Mouse (Mus musculus) C2C12 (cell line): ENCODE results near the gene Dglucy. TPM values are rescaled to one million over a fixed set of nuclear protein-coding genes. Genes with fewer than 3 reads are reported as not detected.

Source experiments
- H3K27me3 ChIP-seq: one replicate; pipeline ENCODE4 v1.6.1; 2011; ENCODE audit not compliant: control insufficient read depth, insufficient read depth, insufficient read length
- H3K36me3 ChIP-seq: one replicate; pipeline ENCODE4 v1.6.1; 2011; ENCODE audit not compliant: control insufficient read depth, insufficient read depth
- H3K4me3 ChIP-seq: one replicate; pipeline ENCODE4 v1.5.1; 2011; ENCODE audit warnings: mild to moderate bottlenecking, control low read depth; ENCODE audit not compliant: poor library complexity, insufficient read depth, severe bottlenecking
- H3K79me2 ChIP-seq: one replicate; pipeline ENCODE4 v1.6.1; 2011; ENCODE audit not compliant: control insufficient read depth, insufficient read depth
- H3K79me3 ChIP-seq: one replicate; pipeline ENCODE4 v1.6.1; 2011; ENCODE audit warnings: low read depth, control low read depth
- H3ac ChIP-seq: one replicate; pipeline ENCODE3; 2011; ENCODE audit warnings: low read depth; ENCODE audit not compliant: control insufficient read depth, insufficient read length
- CEBPB ChIP-seq: IDR thresholded peaks from one replicate; pipeline ENCODE4 v1.6.1; 2011; ENCODE audit warnings: low read depth, mild to moderate bottlenecking, control low read depth, moderate library complexity
- CTCF ChIP-seq: IDR thresholded peaks from one replicate; pipeline ENCODE4 v1.5.1; 2011; ENCODE audit not compliant: control insufficient read depth, insufficient read depth, insufficient read length
- FOSL1 ChIP-seq: IDR thresholded peaks from one replicate; pipeline ENCODE4 v1.8.0; 2011; ENCODE audit warnings: mild to moderate bottlenecking, low read length; ENCODE audit not compliant: poor library complexity, insufficient read depth, severe bottlenecking
- MAX ChIP-seq: IDR thresholded peaks from one replicate; pipeline ENCODE4 v1.6.1; 2011; ENCODE audit warnings: mild to moderate bottlenecking, control low read depth
- MYOD1 ChIP-seq: IDR thresholded peaks from one replicate; pipeline ENCODE4 v1.6.1; 2011; ENCODE audit warnings: low read depth; ENCODE audit not compliant: control insufficient read depth, insufficient read length
- MYOG ChIP-seq: IDR thresholded peaks from one replicate; pipeline ENCODE4 v1.6.1; 2011; ENCODE audit not compliant: control insufficient read depth, insufficient read length; ENCODE audit errors: extremely low read depth
- USF1 ChIP-seq: IDR thresholded peaks from one replicate; pipeline ENCODE4 v1.6.1; 2011; ENCODE audit warnings: low read depth, mild to moderate bottlenecking, control low read depth, moderate library complexity
- polyA plus RNA-seq: library from polyadenylated mRNA; unstranded; fragments of >200 nt; fragmentation: generic; extraction: Trizol; gene quantifications from one replicate; pipeline ENCODE4 v1.2.1, GENCODE M21; 2012; ENCODE audit warnings: missing spikeins

The Dglucy gene
- polyA plus RNA-seq, 1 experiment, result 34.1 TPM

DNA sequence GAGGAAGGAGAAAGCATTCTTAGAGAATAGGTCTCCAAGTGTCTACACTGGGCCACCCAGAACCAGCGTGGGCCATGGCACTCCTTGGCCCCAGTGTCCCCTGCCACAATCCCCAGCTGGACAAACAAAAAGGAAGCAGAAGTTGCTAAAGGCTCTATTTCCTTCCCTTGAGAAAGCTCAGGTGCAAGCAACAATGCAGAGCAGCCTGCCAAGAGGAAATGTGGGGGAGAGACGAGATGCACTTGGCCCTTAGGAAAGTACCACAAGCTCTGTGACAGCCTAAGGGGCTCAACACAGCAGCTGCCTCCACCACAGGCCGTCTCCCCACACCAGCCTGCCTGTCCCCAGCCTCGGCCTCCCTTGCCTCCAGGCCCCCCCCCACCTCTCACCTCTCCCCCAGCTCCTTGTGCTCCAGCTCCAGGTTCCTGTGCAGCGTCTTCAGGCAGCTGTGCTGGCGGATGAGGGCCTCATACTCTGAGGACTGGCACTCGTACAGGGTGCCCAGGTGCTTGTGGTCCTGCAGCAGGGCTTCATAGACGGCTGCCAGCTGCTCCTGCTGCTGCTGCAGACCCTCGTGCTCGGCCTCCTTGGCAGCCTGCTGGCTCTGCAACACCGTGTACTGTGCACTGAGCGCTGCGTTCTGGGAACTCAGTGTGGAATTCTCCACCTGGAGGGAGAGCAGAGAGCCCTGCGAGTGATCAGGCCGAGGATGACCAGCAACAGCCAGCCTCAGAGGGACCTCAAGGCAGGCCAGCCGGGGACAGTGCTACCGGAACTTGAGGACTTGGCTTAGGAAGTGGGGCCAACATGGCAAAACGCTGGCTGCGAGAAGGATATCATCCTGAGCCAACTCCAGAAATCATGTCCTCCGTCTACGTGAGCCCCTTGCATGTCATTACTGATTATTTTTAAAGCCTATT, 158.8 kb downstream of the Dglucy start:
- no peak overlapping the region for H3ac ChIP-seq
- H3K36me3 ChIP-seq, result peaks cover 6% of the 10 kb centered on the region
- no peak overlapping the region for H3K4me3 ChIP-seq
- no peaks in the 10 kb centered on the region for H3K79me2 ChIP-seq
- no peaks in the 10 kb centered on the region for H3K79me3 ChIP-seq
- H3K27me3 ChIP-seq, result no peaks in the 10 kb centered on the region
- TF ChIP-seq FOSL1 (no peak), CEBPB (no peak), MYOD1 (no peak), MYOG (no peak), MAX (no peak), USF1 (no peak), CTCF (no peak)

DNA sequence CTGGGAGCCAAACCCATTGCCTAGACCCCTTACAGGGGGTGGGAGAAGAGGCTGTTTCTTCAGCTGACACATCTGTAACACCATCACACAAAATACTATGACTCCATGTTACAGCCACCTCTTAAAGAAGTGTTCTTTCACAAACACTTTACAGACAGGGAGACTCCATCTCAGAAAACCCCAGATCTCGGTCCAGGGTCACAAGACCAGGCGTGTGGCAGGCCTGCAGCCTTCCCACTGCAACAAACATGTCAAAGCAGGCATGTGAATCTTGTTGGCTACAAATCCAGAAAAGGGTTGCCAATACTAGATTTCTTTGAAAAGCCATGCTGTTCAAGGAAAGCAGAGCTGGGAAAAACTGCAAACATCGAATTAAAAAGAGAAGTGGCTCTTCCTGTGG, 162.5 kb downstream of the Dglucy start:
- Histone ChIP-seq H3K27me3 (no peaks in the 10 kb centered on the region), H3K4me3 (no peak overlapping the region), H3ac (no peak overlapping the region), H3K36me3 (peaks cover 9% of the 10 kb centered on the region), H3K79me3 (no peaks in the 10 kb centered on the region), H3K79me2 (no peaks in the 10 kb centered on the region)
- TF ChIP-seq USF1 (no peak), MAX (no peak), MYOG (no peak), MYOD1 (no peak), FOSL1 (no peak), CEBPB (no peak), CTCF (no peak)

DNA sequence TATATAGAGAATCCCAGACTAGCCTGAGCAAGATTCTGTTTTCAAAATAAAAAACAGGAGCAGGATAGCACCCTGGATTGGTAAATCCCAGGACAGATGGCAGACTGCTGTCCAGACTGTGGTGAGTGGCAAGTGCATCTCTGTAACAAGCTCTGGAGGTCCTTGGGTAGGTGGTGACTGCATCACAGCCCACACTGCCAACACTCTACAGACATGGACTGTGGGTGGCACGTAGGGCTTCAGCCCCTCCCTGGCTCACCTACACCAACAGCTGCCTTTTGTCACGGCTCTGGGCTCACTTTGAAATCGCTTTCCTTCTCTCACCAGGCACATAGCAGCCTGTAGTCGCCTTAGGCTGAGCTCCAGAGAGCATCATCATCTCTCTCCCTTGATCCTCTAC, 164.3 kb downstream of the Dglucy start:
- Histone ChIP-seq H3K79me2 (no peaks in the 10 kb centered on the region), H3K79me3 (no peaks in the 10 kb centered on the region), H3K27me3 (no peaks in the 10 kb centered on the region), H3K4me3 (no peak overlapping the region), H3K36me3 (peaks cover 20% of the 10 kb centered on the region), H3ac (no peak overlapping the region)
- TF ChIP-seq MYOD1, result no peak
- TF ChIP-seq CEBPB, result no peak
- no peak for TF ChIP-seq FOSL1
- TF ChIP-seq MAX, result no peak
- no peak for TF ChIP-seq CTCF
- no peak for TF ChIP-seq USF1
- TF ChIP-seq MYOG, result no peak

DNA sequence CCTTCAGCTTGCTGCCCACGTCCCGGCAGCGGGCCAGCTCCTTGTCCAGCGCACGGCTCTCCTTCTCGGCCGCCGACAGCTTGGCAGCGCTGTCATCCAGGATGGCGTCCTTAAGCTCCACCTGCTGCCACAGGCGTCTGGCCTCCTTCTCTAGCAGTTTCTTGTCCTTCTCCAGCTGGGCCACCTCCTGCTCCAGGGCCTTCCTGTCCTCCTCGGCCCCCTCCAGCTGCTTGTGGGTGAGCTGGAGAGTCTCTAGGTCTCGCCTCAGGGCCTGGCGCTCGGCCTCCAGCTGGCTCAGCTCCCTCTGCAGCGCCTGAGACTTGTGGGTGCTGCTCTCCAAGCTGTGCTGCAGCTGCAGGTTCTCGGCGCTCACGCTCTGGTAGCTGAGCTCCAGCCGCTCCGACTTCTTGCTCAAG, 166.1 kb downstream of the Dglucy start:
- Histone ChIP-seq H3K79me3 (no peaks in the 10 kb centered on the region), H3K4me3 (no peak overlapping the region), H3K36me3 (peaks cover 20% of the 10 kb centered on the region), H3K27me3 (no peaks in the 10 kb centered on the region), H3K79me2 (no peaks in the 10 kb centered on the region), H3ac (no peak overlapping the region)
- TF ChIP-seq CEBPB (no peak), CTCF (no peak), MAX (no peak), MYOD1 (no peak), USF1 (no peak), FOSL1 (no peak), MYOG (no peak)

DNA sequence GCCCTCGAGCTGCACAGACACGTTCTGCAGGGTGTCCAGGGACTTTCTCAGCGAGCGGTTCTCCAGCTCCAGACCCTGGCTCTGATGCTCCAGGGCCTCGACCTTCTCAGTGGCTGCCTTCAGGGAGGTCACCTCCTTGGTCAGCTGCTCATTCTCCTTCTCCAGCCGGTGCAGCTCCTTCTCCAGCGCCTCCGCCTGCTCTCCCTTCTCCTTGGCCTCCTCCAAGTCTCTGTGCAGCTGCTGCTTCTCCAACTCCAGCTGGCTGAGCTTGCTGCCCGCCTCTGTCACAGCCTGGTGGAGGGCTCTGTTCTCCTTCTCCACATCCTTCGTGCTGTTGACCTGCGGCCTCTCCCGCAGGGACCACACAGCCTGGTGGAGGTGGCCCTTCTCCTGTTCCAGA, 166.6 kb downstream of the Dglucy start:
- no peak for TF ChIP-seq CTCF
- Histone ChIP-seq H3ac (no peak overlapping the region), H3K79me2 (no peaks in the 10 kb centered on the region), H3K4me3 (no peak overlapping the region), H3K79me3 (no peaks in the 10 kb centered on the region), H3K27me3 (no peaks in the 10 kb centered on the region), H3K36me3 (peaks cover 18% of the 10 kb centered on the region)

DNA sequence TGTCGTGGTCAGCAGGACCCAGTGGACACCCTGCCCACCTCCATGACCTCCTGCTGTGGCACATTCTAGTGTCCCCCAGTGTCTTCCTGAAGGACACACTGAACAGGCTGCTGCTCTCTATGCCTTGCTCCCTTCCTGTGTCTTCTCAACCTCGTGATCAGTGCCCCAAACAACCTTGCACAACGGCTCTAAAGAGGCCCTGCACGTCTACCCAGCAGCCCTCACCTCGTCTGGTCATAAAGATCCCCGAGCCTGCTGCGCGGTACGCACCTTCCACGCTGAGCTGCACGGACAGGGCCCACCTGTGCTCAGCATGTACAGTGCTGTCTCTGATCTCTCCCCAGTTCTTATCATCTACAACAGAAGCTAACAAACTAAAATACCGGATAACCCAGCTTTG, 167.1 kb downstream of the Dglucy start:
- Histone ChIP-seq H3K36me3 (peaks cover 14% of the 10 kb centered on the region), H3K4me3 (no peak overlapping the region), H3K79me3 (no peaks in the 10 kb centered on the region), H3ac (no peak overlapping the region), H3K79me2 (no peaks in the 10 kb centered on the region), H3K27me3 (no peaks in the 10 kb centered on the region)
- TF ChIP-seq MYOG (no peak), CEBPB (no peak), MAX (no peak), FOSL1 (no peak), USF1 (no peak), MYOD1 (no peak), CTCF (no peak)

Other genes with a start within 250 kb of the Dglucy start
- 0.92 TPM for gene Rps6ka5, start 52.1 kb upstream of the Dglucy start, polyA plus RNA-seq
- 0.13 TPM for gene Gpr68, start 129.1 kb downstream of the Dglucy start, polyA plus RNA-seq
- 6.1 TPM for gene Ccdc88c, start 250.0 kb downstream of the Dglucy start, polyA plus RNA-seq